Mouse (Mus musculus): ENCODE data around the gene Larp1b.

DNA sequence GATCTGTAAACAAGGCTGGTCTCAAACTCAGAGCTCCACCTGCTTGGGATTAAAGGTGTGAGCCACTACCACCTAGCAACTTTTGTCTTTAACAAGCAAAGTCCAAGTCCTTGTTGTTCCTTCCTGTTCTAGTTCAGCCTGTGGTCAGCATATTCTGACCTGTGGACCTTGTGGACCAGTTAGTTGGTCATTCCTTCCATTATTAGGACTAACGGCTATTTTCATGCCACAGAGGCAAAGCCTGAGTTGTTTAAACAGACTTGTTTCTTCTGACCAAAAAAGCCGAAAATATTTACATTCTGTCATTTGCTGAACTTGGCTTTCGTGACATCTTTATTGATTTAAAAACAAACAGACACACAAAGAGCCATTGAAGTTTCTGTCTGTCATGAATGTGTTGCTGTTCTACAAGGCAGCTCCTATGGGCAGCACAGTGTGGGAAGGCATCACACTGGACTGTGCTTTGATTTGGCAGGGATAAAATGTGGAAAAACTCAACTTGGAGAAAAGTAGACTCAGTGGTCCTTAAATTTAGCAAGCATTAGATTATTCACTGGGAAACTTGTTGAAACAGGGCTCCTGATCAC lies 68.5 kb downstream of the Larp1b start:
- TF ChIP-seq POLR2A (IDR thresholded peaks at IDR 0.05; ENCODE audit: low read depth, low read length): no peak
- TF ChIP-seq CTCF (IDR thresholded peaks at IDR 0.05; ENCODE audit: extremely low read depth, insufficient read length, insufficient replicate concordance, low read depth, low read length): no peak

Measured in small intestine, adult 2 months (tissue).